Mouse (Mus musculus): Measurements from ENCODE around the gene AI837181.

The AI837181 gene

GRCm38 (mm10) chr19:5445747-5446146 is 20.8 kb downstream of the AI837181 start:
- DNase-seq (ENCODE audit: low spot score in 2 of 2), result no peak

- peak; percentile 58 to 66 for DNase-seq (ENCODE audit: low spot score in 2 of 2)
These were observed 22.8 kb downstream of the AI837181 start, which contains the start of gene Fosl1 for GRCm38 (mm10) chr19:5447515-5448353. TSS of gene Fosl1 (plus strand) at chr19:5447547.

GRCm38 (mm10) chr19:5448354-5449150 is 23.6 kb downstream of the AI837181 start:
- no peak for DNase-seq (ENCODE audit: low spot score in 2 of 2)

GRCm38 (mm10) chr19:5449673-5450072 is 24.7 kb downstream of the AI837181 start:
- DNase-seq (ENCODE audit: low spot score in 2 of 2), result no peak

GRCm38 (mm10) chr19:5451766-5452165 is 26.8 kb downstream of the AI837181 start:
- no peak for DNase-seq (ENCODE audit: low spot score in 2 of 2)

- DNase-seq (ENCODE audit: low spot score in 2 of 2), result no peak
These were observed 30.1 kb downstream of the AI837181 start for GRCm38 (mm10) chr19:5455037-5455436.

- no peak for DNase-seq (ENCODE audit: low spot score in 2 of 2)
These were observed 30.6 kb downstream of the AI837181 start for GRCm38 (mm10) chr19:5455568-5455967.

GRCm38 (mm10) chr19:5456241-5456921 is 31.4 kb downstream of the AI837181 start:
- no peak for DNase-seq (ENCODE audit: low spot score in 2 of 2)

- DNase-seq (ENCODE audit: low spot score in 2 of 2), result peak; percentile 93
These were observed 32.2 kb downstream of the AI837181 start for GRCm38 (mm10) chr19:5456922-5457745.

GRCm38 (mm10) chr19:5457746-5458442 is 33.0 kb downstream of the AI837181 start, which contains the start of gene Ccdc85b:
TSS of gene Ccdc85b (minus strand) at chr19:5457894.
- DNase-seq (ENCODE audit: low spot score in 2 of 2), result no peak

GRCm38 (mm10) chr19:5459019-5459418 is 34.1 kb downstream of the AI837181 start:
- DNase-seq (ENCODE audit: low spot score in 2 of 2), result no peak

- DNase-seq (ENCODE audit: low spot score in 2 of 2), result no peak
These were observed 35.0 kb downstream of the AI837181 start for GRCm38 (mm10) chr19:5459896-5460295.

GRCm38 (mm10) chr19:5460465-5460911 is 35.5 kb downstream of the AI837181 start, which contains the start of gene Fibp:
TSS of gene Fibp (plus strand) at chr19:5460615.
- peak; percentile 82 to 89 for DNase-seq (ENCODE audit: low spot score in 2 of 2)

GRCm38 (mm10) chr19:5461411-5461810 is 36.5 kb downstream of the AI837181 start:
- DNase-seq (ENCODE audit: low spot score in 2 of 2), result no peak

- DNase-seq (ENCODE audit: low spot score in 2 of 2), result no peak
These were observed 38.3 kb downstream of the AI837181 start for GRCm38 (mm10) chr19:5463212-5463611.

- DNase-seq (ENCODE audit: low spot score in 2 of 2), result no peak
These were observed 39.0 kb downstream of the AI837181 start for GRCm38 (mm10) chr19:5463791-5464562.

- no peak for DNase-seq (ENCODE audit: low spot score in 2 of 2)
These were observed 40.1 kb downstream of the AI837181 start for GRCm38 (mm10) chr19:5465037-5465436.

- DNase-seq (ENCODE audit: low spot score in 2 of 2), result no peak
These were observed 42.1 kb downstream of the AI837181 start for GRCm38 (mm10) chr19:5466916-5467500.

GRCm38 (mm10) chr19:5468374-5468773 is 43.4 kb downstream of the AI837181 start, which contains the start of gene Ctsw:
TSS of gene Ctsw (minus strand) at chr19:5468507.
- no peak for DNase-seq (ENCODE audit: low spot score in 2 of 2)
